Mouse (Mus musculus): Measurements from ENCODE around the gene Polr3c. TPM values are rescaled to one million over a fixed set of nuclear protein-coding genes. Genes with fewer than 3 reads are reported as not detected.
"Not testable (repeated sequence)": the region's sequence is repeated elsewhere in the genome, so short reads cannot be mapped to it uniquely, and the experiment has no call there.

Polr3c gene
- polyA plus RNA-seq, 1 experiment, result 23.7 TPM

- no peak overlapping the region for H3K4me3 ChIP-seq (ENCODE audit: insufficient read depth, low read depth, low read length)
- peaks cover 2% of the 10 kb centered on the region; the same call in 1 of the 2 replicates for H3K4me1 ChIP-seq (ENCODE audit: control insufficient read depth, insufficient read depth, insufficient read length, low read length)
- H3K27ac ChIP-seq (replicated peaks; ENCODE audit: low read depth, low read length), result no peak overlapping the region
Measured at GRCm38 (mm10) chr3:96674442-96674841, 53.0 kb downstream of the Polr3c start.

GRCm38 (mm10) chr3:96673514-96673913 lies 53.9 kb downstream of the Polr3c start:
- H3K4me1 ChIP-seq (ENCODE audit: control insufficient read depth, insufficient read depth, insufficient read length, low read length), result peaks cover 2% of the 10 kb centered on the region; the same call in 1 of the 2 replicates
- no peak overlapping the region for H3K27ac ChIP-seq (replicated peaks; ENCODE audit: low read depth, low read length)
- H3K4me3 ChIP-seq (ENCODE audit: insufficient read depth, low read depth, low read length), result no peak overlapping the region

GRCm38 (mm10) chr3:96671519-96671918 lies 55.9 kb downstream of the Polr3c start:
- no peak overlapping the region for H3K27ac ChIP-seq (replicated peaks; ENCODE audit: low read depth, low read length)
- H3K4me3 ChIP-seq (ENCODE audit: insufficient read depth, low read depth, low read length), result no peak overlapping the region
- H3K4me1 ChIP-seq (ENCODE audit: control insufficient read depth, insufficient read depth, insufficient read length, low read length), result peaks cover 2% of the 10 kb centered on the region; the same call in 1 of the 2 replicates

DNA sequence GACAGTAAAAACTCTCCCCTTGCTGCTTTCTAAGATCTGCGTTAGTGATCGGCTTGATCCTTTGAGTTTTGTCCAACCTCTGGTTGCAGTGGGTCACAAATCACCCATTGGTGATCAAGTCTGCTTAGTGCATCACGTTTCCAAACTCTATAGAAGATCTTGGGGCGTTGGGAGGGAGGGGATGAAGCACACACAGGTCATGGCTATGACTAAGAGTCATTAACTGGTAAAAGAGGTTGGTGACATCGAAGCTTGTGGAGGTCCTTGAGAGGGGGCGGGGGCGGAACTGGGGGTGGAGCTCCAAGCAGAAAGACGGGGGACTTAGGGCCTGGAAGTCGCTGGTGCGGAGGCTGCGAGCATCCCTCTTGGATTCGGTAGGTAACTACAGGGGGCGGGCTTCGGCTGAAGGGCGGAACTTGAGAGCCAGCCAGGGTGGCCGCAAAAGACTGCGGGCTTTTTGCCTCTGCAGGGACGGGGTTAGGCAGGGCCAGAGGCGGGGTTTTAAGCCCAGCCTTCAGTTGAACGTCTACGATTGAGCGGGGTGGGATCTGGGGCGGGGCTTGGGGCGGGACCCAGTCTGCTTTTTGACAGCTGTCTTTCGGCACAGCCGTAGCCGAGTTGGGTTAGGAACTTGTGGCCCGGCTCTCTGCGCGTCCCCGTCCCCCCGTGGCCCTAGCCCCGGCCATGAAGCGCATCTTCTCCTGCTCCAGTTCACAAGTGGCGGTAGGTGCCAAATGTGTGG lies 57.5 kb downstream of the Polr3c start, which contains the start of gene Ankrd35:
Gene Ankrd35, plus strand, starts transcription at position 405 of the 742 bp plus-strand sequence.
- Histone ChIP-seq H3K4me3 (ENCODE audit: insufficient read depth, low read depth, low read length) (peak within 1 kb of the TSS; percentile 56), H3K27ac (replicated peaks; ENCODE audit: low read depth, low read length) (no peak within 1 kb of the TSS), H3K4me1 (ENCODE audit: control insufficient read depth, insufficient read depth, insufficient read length, low read length) (peaks cover 2% of the 10 kb centered on the region; the same call in 1 of the 2 replicates)

DNA sequence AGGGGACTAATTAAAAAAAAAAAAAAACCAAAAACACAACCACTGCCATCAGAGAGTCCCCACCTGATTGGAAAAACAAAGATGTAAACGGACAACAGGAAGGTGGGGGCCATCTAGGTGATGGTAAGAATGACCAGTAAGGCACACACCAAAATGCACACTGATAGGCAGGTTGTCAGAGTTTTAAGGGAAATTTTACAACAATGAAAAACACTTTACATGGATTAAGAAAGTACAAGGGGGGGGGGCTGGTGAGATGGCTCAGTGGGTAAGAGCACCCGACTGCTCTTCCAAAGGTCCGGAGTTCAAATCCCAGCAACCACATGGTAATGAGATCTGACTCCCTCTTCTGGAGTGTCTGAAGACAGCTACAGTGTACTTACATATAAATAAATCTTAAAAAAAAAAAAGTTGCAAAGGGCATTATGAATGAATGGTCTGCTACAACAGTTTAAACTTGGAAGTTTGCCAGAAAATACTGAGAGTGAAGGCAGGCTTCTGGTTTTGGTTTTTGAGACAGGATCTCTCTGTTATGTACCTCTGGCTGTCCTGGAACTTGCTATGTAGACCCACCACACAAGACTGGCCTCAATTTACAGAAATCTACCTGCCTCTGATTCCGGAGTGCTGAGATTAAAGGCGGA lies 58.9 kb downstream of the Polr3c start:
- H3K27ac ChIP-seq (replicated peaks; ENCODE audit: low read depth, low read length), result no peak overlapping the region
- H3K4me1 ChIP-seq (ENCODE audit: control insufficient read depth, insufficient read depth, insufficient read length, low read length), result peaks cover 2% of the 10 kb centered on the region; the same call in 1 of the 2 replicates
- no peak overlapping the region for H3K4me3 ChIP-seq (ENCODE audit: insufficient read depth, low read depth, low read length)

DNA sequence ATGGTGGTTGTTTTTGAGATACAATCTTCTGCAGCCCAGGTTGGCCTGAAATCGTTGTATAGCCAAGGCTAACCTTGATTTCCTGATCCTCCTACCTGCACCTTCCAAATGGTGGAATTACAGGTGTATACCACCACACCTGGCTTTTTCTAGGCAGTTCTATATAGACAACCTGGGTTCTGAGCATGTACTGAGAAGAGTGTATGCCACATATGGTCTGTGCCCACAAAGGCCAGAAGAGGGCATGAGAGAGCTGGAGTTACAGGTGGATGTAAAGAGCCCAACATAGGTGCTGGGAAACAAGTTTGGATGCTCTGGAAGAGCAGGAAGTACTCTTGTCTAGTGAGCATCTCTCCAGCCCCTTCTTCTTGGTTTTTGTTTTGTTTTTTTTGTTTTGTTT lies 60.1 kb downstream of the Polr3c start:
- H3K27ac ChIP-seq (replicated peaks; ENCODE audit: low read depth, low read length), result no peak overlapping the region
- H3K4me3 ChIP-seq (ENCODE audit: insufficient read depth, low read depth, low read length), result no peak overlapping the region
- peaks cover 2% of the 10 kb centered on the region; the same call in 1 of the 2 replicates for H3K4me1 ChIP-seq (ENCODE audit: control insufficient read depth, insufficient read depth, insufficient read length, low read length)

- H3K4me1 ChIP-seq (ENCODE audit: control insufficient read depth, insufficient read depth, insufficient read length, low read length), result peaks cover 2% of the 10 kb centered on the region; the same call in 1 of the 2 replicates
- H3K4me3 ChIP-seq (ENCODE audit: insufficient read depth, low read depth, low read length), result no peak overlapping the region
- H3K27ac ChIP-seq (replicated peaks; ENCODE audit: low read depth, low read length), result no peak overlapping the region
Measured at GRCm38 (mm10) chr3:96666916-96667315, 60.5 kb downstream of the Polr3c start.

- not testable (repeated sequence) for H3K27ac ChIP-seq (replicated peaks; ENCODE audit: low read depth, low read length); H3K4me3 ChIP-seq (ENCODE audit: insufficient read depth, low read depth, low read length); H3K4me1 ChIP-seq (ENCODE audit: control insufficient read depth, insufficient read depth, insufficient read length, low read length)
Measured at GRCm38 (mm10) chr3:96665732-96666363, 61.6 kb downstream of the Polr3c start.

- no peaks in the 10 kb centered on the region for H3K4me1 ChIP-seq (ENCODE audit: control insufficient read depth, insufficient read depth, insufficient read length, low read length)
- peak overlapping the region; percentile 39 for H3K4me3 ChIP-seq (ENCODE audit: insufficient read depth, low read depth, low read length)
- no peak overlapping the region for H3K27ac ChIP-seq (replicated peaks; ENCODE audit: low read depth, low read length)
Measured at GRCm38 (mm10) chr3:96663432-96664239, 63.8 kb downstream of the Polr3c start.

DNA sequence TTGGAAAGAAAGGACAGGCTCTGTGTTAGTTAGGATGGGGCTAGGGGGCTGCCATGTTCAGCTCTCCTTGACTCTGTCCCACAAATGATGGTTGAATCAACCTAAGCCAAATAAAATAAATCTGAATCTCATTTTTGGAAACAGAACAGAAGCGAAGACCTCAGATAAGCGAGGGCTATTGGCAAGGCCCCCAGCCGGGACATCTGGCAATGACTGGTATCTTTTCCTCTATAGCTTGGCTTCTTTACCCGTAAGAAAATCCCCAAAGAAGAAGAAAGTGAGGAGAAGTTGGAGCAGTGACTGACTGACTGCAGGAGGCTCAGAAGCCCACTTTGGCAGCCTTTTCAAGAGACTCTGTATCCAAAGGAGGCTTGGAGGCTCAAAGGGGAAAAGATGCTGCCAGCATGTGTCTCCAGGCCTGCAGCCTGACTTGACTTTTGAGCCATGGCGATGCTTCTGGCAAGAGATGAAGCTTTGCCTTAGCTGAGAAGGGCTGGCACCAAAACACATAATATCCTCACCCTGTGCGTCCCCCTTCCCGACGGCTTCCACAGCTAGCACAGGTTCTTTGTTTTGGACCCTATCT lies 64.6 kb downstream of the Polr3c start:
- Histone ChIP-seq H3K27ac (replicated peaks; ENCODE audit: low read depth, low read length) (no peak overlapping the region), H3K4me1 (ENCODE audit: control insufficient read depth, insufficient read depth, insufficient read length, low read length) (no peaks in the 10 kb centered on the region), H3K4me3 (ENCODE audit: insufficient read depth, low read depth, low read length) (no peak overlapping the region)

Other genes starting within 250 kb of the Polr3c start
- gene Hfe2, start 202.5 kb downstream of the Polr3c start, polyA plus RNA-seq (2012; ENCODE audit: insufficient read depth, insufficient read length, missing spikeins), result 5.4 and 8.2 TPM in 2 replicates
- 1,091 and 1,303 TPM in 2 replicates for gene Txnip, start 169.7 kb downstream of the Polr3c start, polyA plus RNA-seq (2012; ENCODE audit: insufficient read depth, insufficient read length, missing spikeins)
- not detected in 2 replicates for gene Gm16253, start 150.6 kb downstream of the Polr3c start, polyA plus RNA-seq (2012; ENCODE audit: insufficient read depth, insufficient read length, missing spikeins)
- gene Polr3gl, start 133.4 kb downstream of the Polr3c start, polyA plus RNA-seq (2012; ENCODE audit: insufficient read depth, insufficient read length, missing spikeins), result 39.0 and 72.4 TPM in 2 replicates
- not detected in 2 replicates for gene Ankrd34a, start 131.0 kb downstream of the Polr3c start, polyA plus RNA-seq (2012; ENCODE audit: insufficient read depth, insufficient read length, missing spikeins)
- gene Lix1l, start 126.5 kb downstream of the Polr3c start, polyA plus RNA-seq (2012; ENCODE audit: insufficient read depth, insufficient read length, missing spikeins), result 10.0 and 11.0 TPM in 2 replicates
- gene Rbm8a, start 97.7 kb downstream of the Polr3c start, polyA plus RNA-seq (2012; ENCODE audit: insufficient read depth, insufficient read length, missing spikeins), result 78.8 and 110 TPM in 2 replicates
- gene Pex11b, start 92.3 kb downstream of the Polr3c start, polyA plus RNA-seq (2012; ENCODE audit: insufficient read depth, insufficient read length, missing spikeins), result 31.9 and 35.4 TPM in 2 replicates
- gene Gm42957, start 92.2 kb downstream of the Polr3c start, polyA plus RNA-seq (2012; ENCODE audit: insufficient read depth, insufficient read length, missing spikeins), result not detected in 2 replicates
- gene Itga10, start 82.0 kb downstream of the Polr3c start, polyA plus RNA-seq (2012; ENCODE audit: insufficient read depth, insufficient read length, missing spikeins), result 0.20 and 0.67 TPM in 2 replicates
- gene Ankrd35, start 57.5 kb downstream of the Polr3c start, polyA plus RNA-seq (2012; ENCODE audit: insufficient read depth, insufficient read length, missing spikeins), result 0.29 TPM in 1 of 2 replicates, not detected in the other
- 8.2 and 9.0 TPM in 2 replicates for gene Pias3, start 31.2 kb downstream of the Polr3c start, polyA plus RNA-seq (2012; ENCODE audit: insufficient read depth, insufficient read length, missing spikeins)
- 4.4 and 5.3 TPM in 2 replicates for gene Nudt17, start 19.1 kb downstream of the Polr3c start, polyA plus RNA-seq (2012; ENCODE audit: insufficient read depth, insufficient read length, missing spikeins)
- gene Rnf115, start within 50 bp of the Polr3c start, polyA plus RNA-seq (2012; ENCODE audit: insufficient read depth, insufficient read length, missing spikeins), result 23.6 and 25.6 TPM in 2 replicates
- not detected in 2 replicates for gene Pdzk1, start 101.7 kb upstream of the Polr3c start, polyA plus RNA-seq (2012; ENCODE audit: insufficient read depth, insufficient read length, missing spikeins)
- gene Cd160, start 101.7 kb upstream of the Polr3c start, polyA plus RNA-seq (2012; ENCODE audit: insufficient read depth, insufficient read length, missing spikeins), result not detected in 2 replicates
- 2.0 and 2.6 TPM in 2 replicates for gene Gja5, start 177.1 kb upstream of the Polr3c start, polyA plus RNA-seq (2012; ENCODE audit: insufficient read depth, insufficient read length, missing spikeins)
- 15.9 and 20.0 TPM in 2 replicates for gene Gpr89, start 177.7 kb upstream of the Polr3c start, polyA plus RNA-seq (2012; ENCODE audit: insufficient read depth, insufficient read length, missing spikeins)
- not detected in 2 replicates for gene Gja8, start 198.4 kb upstream of the Polr3c start, polyA plus RNA-seq (2012; ENCODE audit: insufficient read depth, insufficient read length, missing spikeins)

All from brown adipose tissue, adult 24 weeks (tissue).